Mouse (Mus musculus) cerebellum, adult (tissue): ENCODE results near the gene Bok.

Experiments
- ATAC-seq: cut with Nextera tagmentation; 2 replicates; pipeline ENCODE4 v1.9.2; 2017; ENCODE audit warnings: mild to moderate bottlenecking, moderate library complexity, mixed read lengths; ENCODE audit not compliant: insufficient number of reproducible peaks, low FRiP score, low TSS enrichment

Gene Bok

DNA sequence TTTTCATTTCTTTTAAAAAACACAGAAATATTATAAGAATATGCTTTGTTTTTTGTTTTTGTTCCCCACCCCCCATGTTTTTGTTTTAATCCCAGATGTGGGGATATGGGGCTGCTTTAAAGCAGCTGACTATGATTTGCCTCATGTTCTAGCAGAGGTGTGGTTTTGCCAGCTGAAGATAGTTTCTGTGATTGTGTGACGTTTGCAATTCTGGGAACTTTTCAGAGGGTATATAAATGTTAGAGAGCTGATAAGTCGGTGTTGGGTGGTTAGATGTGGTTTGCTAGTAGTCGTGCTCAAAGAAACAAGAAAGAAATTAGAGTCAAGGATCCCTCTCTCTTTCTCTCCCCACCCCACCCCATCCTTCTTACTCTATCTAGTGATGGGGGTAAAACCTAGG lies 50.4 kb downstream of the Bok start:
- ATAC-seq, result no peak

DNA sequence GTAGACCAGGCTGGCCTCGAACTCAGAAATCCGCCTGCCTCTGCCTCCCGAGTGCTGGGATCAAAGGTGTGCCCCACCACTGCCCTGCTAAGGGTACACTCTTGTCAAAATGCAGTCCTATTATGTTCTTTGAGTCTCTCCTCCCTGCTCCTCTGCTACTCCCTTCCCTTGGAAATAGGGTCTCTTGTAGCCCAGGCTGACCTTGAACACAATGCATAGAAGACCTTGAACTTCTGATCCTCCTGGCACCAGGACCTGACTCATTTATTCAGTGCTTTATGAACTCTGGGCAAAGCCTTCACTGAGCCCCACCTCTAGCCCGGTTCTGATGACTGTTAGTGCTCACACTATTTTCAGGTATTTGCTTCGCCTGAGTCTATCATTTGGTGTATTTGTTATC lies 52.3 kb downstream of the Bok start:
- ATAC-seq, result no peak

DNA sequence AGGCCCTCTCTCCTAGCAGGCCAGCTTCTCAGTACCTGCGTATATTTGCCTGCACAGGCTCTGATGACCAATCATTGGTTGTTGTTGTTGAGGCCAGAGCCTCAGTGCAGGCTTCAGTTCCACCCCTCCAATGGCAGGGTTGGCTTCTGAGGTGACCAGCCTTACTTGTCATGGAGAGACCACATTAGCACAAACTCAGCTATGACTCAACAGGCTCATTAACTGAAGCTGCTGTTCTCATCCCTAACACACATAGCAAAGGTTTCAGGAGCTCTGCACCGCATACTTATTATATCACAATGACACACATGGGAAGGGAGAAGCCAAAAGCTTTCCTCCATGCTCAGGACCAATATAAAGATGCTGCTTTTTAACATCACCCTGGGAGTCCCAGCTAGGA lies 55.2 kb downstream of the Bok start:
- no peak for ATAC-seq

DNA sequence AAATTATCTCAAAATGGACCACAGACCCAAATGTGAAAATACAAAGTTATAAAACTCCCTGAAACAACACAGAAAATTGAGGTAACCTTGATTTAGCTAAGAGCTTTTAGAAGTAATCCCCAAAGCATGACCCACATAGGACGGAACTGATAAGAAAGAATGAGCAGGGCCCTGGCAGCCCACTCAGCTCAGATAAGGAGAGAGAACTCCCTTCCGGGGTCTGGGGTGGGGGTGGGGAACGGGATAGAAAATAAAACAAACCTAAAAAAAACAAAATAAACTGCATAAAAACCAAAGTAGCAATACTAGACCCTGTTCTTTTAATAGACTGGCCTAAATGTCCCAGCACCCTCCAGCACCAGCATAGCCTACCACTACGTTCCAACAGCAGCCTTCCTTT lies 56.5 kb downstream of the Bok start:
- ATAC-seq, result no peak

DNA sequence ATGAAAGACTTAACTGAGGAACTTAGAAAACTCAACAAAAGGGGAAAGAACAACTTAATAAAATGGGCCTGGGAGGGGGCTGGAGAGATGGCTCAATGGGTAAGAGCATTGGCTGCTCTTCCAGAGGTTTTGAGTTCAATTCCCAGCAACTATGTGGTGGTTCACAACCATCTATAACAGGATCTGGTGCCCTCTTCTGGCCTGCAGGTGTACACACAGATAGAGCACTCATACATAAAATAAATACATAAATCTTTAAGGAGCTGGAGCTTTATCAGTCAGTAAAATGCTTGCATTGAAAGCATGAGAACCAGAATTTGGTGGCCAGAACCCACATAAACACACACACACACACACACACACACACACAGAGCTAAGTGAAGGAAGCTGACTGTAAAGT lies 57.5 kb downstream of the Bok start:
- ATAC-seq, result no peak
